Mouse (Mus musculus): ENCODE measurements around the gene Oprm1. TPM values are rescaled to one million over a fixed set of nuclear protein-coding genes. Genes with fewer than 3 reads are reported as not detected.

Oprm1 gene
- polyA plus RNA-seq, 1 experiment = 0.06 TPM

- no peak for DNase-seq (ENCODE audit: low spot score)
Observed at GRCm38 (mm10) chr10:6895796-6896195, 137.5 kb downstream of the Oprm1 start.

- DNase-seq (ENCODE audit: low spot score) = no peak
Observed at GRCm38 (mm10) chr10:6896659-6897303, 138.5 kb downstream of the Oprm1 start.

GRCm38 (mm10) chr10:6900126-6900525 is 141.8 kb downstream of the Oprm1 start:
- no peak for DNase-seq (ENCODE audit: low spot score)

DNA sequence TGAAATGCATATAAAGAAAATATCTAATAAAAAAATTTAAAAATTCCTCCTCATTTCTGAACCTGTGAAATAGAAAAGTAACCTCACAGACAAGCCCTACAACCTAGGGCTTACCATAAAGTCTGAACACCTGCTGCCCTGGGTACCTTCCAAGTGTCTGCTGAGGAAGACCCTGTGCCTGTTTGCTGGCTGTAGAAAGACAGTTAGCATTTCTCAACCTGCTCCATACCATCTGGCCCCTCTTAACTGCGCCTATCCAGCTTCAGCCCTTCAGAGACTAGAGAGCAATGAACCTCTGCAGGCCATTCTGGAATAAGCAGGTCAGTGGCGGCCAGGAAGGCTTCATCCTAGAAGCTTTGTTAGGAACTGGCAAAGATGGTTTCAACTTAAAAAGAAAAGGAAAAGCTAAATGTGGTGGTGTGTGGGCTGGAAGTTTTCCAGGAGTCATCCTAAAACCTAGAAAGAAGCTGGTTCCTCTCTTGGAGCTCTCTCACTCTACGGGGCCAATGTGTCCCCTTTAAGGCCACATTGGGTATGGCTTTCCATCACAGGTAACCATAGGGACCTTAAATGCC is 143.6 kb downstream of the Oprm1 start:
- DNase-seq (ENCODE audit: low spot score) = no peak

DNA sequence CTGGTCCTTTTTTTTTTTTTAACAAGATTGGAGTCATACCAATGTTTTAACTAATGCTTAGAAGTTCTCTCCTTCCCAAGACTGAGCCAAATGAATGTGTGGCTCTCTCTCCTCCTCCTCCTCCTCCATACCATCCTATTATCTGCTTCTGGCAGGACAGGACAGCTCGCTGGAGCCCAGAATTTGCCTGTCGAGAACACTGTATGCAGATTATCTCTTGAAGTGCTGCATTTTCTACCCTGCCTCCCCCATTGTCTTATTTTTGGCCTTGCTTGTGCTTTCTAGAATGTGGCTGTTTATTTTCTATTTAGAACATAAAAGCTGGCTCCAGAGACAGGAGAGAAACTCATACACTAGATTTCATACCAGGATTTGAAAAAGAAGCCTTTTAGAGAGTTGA is 151.5 kb downstream of the Oprm1 start:
- DNase-seq (ENCODE audit: low spot score) = no peak

DNA sequence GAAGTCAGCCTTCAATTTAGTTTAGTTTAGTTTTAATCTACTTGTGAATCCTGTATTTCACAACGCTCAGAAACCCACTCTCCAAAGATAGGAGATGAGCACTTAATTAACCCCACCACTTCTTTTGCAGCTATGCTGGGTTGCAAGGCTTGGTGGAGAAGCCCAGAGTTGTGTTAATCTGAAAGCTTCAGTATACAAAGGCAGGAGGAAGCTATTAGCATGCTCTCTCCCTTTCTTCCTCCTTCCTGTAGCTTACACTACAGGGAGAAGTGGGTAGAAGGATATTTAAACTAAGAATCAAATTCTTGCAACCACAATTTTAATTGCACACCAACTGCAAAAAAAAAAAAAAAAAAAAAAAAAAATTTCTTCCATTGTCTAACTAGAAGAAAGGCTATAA is 157.7 kb downstream of the Oprm1 start:
- DNase-seq (ENCODE audit: low spot score) = no peak

GRCm38 (mm10) chr10:6916545-6917257 is 158.4 kb downstream of the Oprm1 start:
- no peak for DNase-seq (ENCODE audit: low spot score)

DNA sequence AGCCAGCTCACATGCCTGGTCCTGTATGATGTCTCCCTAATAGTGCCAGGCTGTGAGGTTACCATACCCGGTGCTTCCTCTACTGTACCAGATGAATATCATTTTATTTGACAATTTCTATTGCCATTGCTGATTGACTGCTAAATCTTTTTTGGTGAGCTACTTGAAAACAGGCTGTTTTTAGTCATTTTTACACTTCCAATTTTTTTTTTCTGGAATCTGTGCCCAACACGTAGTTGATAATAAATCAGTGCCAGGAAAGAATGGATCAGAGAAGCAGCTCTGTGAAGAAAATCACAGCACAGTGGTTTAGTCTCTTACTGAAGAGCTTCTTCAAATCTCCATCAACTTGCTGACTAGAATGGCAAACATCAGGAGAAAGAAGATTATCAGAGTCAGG is 168.4 kb downstream of the Oprm1 start:
- DNase-seq (ENCODE audit: low spot score) = no peak

DNA sequence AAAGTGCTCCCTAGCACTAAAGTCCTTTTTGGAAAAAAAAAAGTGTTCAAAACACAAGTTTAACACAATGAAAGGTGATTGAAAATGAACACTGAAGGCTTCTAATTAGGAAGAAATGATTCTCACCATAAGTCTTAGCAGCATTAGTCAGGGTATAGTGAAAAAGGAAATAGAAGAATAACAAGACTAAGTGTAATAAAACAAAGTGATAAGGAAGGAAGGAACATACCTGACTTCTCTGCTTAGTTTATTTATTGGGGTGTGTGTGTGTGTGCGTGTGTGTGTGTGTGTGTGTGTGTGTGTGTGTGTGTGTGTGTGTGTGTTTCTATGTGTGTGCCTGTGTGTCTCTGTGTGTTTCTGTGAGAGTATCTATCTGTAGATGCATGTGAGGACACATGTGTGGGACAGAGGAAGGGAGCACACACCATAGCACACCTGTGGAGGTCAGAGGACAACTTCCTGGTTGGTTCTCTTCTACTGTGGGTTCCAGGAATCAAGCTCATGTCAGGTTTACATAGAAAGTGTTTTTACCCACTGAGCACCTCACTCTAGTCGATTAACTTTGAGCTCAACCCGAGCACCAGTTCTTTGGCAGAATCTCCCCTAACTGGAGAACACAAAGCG is 169.4 kb downstream of the Oprm1 start:
- no peak for DNase-seq (ENCODE audit: low spot score)

DNA sequence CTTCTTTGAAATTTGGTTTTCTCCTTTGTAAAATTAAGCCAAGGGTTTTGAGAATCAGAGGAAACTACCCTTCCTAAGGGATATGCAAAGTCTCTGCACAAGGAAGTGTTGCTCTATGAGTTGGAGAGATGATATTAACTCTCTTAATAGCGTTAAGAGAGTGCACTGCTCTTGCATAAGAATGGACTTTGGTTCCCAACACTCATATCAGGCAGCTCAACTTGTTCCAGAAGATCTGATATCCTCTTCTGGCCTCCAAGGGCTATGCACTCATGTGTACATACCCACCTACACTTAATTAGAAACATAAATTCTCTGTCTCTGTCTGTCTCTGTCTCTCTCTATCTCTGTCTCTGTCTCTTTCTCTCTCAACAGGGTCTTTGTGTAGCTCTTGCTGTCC is 170.6 kb downstream of the Oprm1 start:
- no peak for DNase-seq (ENCODE audit: low spot score)

GRCm38 (mm10) chr10:6930398-6930797 is 172.1 kb downstream of the Oprm1 start:
- no peak for DNase-seq (ENCODE audit: low spot score)

- DNase-seq (ENCODE audit: low spot score) = no peak
Observed at GRCm38 (mm10) chr10:6930889-6931288, 172.6 kb downstream of the Oprm1 start.

GRCm38 (mm10) chr10:6934776-6935175 is 176.5 kb downstream of the Oprm1 start:
- DNase-seq (ENCODE audit: low spot score) = no peak

- DNase-seq (ENCODE audit: low spot score) = no peak
Observed at GRCm38 (mm10) chr10:6936671-6937425, 178.5 kb downstream of the Oprm1 start.

DNA sequence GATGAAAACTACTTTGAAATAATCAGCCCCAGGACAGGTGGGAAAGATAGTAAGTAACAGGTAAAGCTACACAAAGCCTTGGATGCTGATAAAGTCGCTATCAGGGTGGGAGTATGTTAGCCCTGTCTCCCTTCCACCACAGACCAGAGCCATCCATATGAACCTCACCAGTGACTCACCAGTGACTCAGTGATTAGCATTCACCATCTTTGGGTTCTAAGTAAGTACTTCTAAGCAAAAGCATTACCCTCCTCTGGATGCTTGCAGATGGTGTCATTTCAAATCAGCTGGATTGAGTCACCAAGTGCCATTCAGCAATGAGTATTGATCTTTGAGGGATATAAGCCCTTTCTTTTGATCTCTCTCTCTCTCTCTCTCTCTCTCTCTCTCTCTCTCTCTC is 194.8 kb downstream of the Oprm1 start:
- DNase-seq (ENCODE audit: low spot score) = no peak

DNA sequence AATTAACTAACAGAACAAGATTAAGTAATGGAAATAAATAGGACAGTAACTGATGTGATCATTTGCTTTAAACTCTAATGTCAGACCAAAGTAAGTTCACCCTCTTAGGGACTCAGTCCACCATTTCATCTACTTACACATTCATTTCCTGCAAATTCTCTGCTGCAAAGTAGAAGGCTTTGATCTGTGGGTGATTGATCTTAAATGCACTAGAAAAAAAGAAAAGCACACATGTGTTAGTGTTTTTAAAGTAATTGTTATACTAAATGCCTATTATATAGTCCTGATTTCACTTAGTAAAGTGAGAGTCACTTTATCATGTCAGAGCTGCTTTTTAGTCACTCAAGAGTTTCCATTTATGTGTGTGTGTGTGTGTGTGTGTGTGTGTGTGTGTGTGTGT is 196.2 kb downstream of the Oprm1 start:
- DNase-seq (ENCODE audit: low spot score) = no peak

DNA sequence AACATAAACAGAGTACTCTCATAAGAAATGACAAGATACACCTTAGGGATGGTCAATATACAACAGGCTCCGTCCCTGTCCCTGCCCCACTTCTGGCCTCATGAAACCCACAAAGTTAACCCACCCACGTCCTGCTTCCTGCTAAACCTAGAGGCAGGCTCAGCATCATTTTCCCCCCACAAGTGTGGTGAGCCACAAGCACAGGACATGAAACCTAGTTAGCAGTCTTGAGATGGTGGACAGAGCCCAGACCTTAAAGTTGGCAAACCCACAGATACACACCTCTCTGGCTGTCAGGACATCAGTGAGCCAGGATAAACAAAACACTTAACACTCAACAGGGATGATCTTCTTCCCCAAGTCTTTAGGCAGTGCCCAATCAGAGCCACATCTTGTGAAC is 198.1 kb downstream of the Oprm1 start:
- no peak for DNase-seq (ENCODE audit: low spot score)

GRCm38 (mm10) chr10:6958791-6959190 is 200.5 kb downstream of the Oprm1 start:
- DNase-seq (ENCODE audit: low spot score) = no peak

GRCm38 (mm10) chr10:6967588-6968242 is 209.4 kb downstream of the Oprm1 start:
- DNase-seq (ENCODE audit: low spot score) = no peak

- DNase-seq (ENCODE audit: low spot score) = no peak
Observed at GRCm38 (mm10) chr10:6968334-6968733, 210.0 kb downstream of the Oprm1 start.

DNA sequence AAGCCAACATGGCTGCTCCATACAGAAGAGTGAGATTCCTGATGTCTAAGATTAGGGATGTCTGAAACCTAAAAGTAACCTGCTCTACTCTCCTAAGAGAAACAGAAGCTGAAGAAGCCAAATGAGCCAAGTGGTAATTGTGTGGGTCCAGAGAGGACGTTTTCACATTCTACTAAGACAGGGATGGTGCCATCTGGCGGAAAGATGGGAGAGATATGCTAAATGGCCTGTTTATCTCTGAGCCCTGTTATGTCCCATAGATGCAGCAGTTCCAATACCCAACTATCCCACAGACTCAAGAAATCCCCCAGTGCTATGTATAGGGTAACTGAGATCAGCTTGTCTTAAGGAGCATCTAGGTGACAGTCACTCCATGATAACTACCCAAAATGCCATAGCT is 219.5 kb downstream of the Oprm1 start:
- DNase-seq (ENCODE audit: low spot score) = no peak

DNA sequence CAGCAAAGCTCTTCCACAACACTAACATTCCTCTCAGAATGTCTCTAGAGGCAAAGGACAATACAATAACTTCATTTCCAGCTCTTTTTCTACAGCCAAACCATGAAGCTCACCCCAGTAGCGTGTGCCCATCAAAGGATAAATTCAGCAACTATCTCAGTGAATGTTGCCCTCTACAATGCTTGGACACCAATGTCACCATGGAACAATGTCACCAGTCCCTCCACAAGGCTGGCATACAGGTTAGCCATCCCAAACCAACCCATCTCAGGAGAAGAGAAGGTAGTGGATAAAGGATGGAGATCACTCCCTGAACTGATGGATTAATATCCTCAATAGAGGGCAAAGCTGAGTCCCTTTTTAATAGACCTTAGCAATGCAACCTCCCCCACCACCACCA is 220.4 kb downstream of the Oprm1 start:
- no peak for DNase-seq (ENCODE audit: low spot score)
